Mouse (Mus musculus) heart, embryonic 15.5 days (tissue): ENCODE data around the gene Acads. TPM values are rescaled to one million over a fixed set of nuclear protein-coding genes. Genes with fewer than 3 reads are reported as not detected.

Experiments
- ATAC-seq: fragments of 200-750 bp; cut with Nextera tagmentation; replicated peaks from 2 replicates; pipeline ENCODE4 v1.8.0; 2017; ENCODE audit warnings: low read depth, moderate TSS enrichment; ENCODE audit not compliant: insufficient number of reproducible peaks, insufficient read depth, low FRiP score
- H3K27ac ChIP-seq: fragments of 300-500 bp; sonication (generic); 2 replicates; pipeline ENCODE4 v1.5.1; 2015; ENCODE audit warnings: mild to moderate bottlenecking, inconsistent platforms
- H3K27me3 ChIP-seq: fragments of 300-500 bp; sonication (generic); 2 replicates; pipeline ENCODE4 v1.6.1; 2015; ENCODE audit warnings: inconsistent platforms
- H3K36me3 ChIP-seq: fragments of 300-500 bp; sonication (generic); 2 replicates; pipeline ENCODE4 v1.6.1; 2015; ENCODE audit warnings: mild to moderate bottlenecking, inconsistent platforms
- H3K4me1 ChIP-seq: fragments of 300-500 bp; sonication (generic); replicated peaks from 2 replicates; pipeline ENCODE4 v1.6.1; 2015; ENCODE audit warnings: inconsistent platforms
- H3K4me2 ChIP-seq: fragments of 300-500 bp; sonication (generic); 2 replicates; pipeline ENCODE4 v1.6.1; 2015; ENCODE audit warnings: inconsistent platforms, mild to moderate bottlenecking, moderate library complexity
- H3K4me3 ChIP-seq: fragments of 300-500 bp; sonication (generic); 2 replicates; pipeline ENCODE4 v1.5.1; 2015; ENCODE audit warnings: mild to moderate bottlenecking, inconsistent platforms
- H3K9ac ChIP-seq: fragments of 300-500 bp; sonication (generic); 2 replicates; pipeline ENCODE4 v1.6.1; 2015; ENCODE audit warnings: mild to moderate bottlenecking, inconsistent platforms
- H3K9me3 ChIP-seq: fragments of 300-500 bp; sonication (generic); replicated peaks from 2 replicates; pipeline ENCODE4 v1.6.1; 2016; ENCODE audit warnings: inconsistent platforms
- WGBS: fragments of 180-500 bp; shearing (Covaris S2); methylation state at CpG from one replicate; pipeline ENCODE4 v1.1.7; 2015; ENCODE audit warnings: mixed read lengths; 5-methylcytosine and 5-hydroxymethylcytosine counted together
- polyA plus RNA-seq: library from polyadenylated mRNA; unstranded; fragments of >200 nt; fragmentation: Nextera tagmentation; extraction: Ambion mirVana; gene quantifications from 2 replicates; pipeline ENCODE4 v1.2.1, GENCODE M21; 2015

The Acads gene
- polyA plus RNA-seq, 1 experiment from 2014 or later = 123 TPM

DNA sequence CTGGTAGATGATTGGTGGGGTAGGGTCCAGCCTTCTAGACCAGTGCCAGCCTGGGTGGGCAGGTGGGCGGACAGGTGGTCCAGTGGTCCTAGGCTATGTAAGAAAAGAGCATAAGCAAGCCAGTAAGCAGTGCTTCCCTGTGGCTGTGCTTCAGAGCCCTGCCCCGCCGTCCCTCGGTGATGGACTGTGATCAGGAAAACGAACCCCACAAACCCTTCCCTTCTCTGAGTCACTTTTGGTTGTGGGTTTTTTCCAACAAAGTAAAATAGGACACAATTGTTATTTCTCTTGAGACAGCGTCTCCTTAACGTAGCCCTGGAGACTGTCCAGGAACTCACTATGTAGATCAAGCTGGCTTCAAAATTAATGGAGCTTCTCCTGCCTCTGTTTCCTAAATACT lies 55.8 kb downstream of the Acads start:
- H3K9ac ChIP-seq = no peak overlapping the region
- H3K4me3 ChIP-seq = no peak overlapping the region
- no peak for ATAC-seq
- H3K27me3 ChIP-seq = no peaks in the 10 kb centered on the region
- no peaks in the 10 kb centered on the region for H3K9me3 ChIP-seq
- H3K27ac ChIP-seq = no peak overlapping the region
- peaks cover 45% of the 10 kb centered on the region for H3K4me1 ChIP-seq
- WGBS = 89% methylated on average over 7 of the region's 7 CpGs
- peaks cover 16% of the 10 kb centered on the region for H3K36me3 ChIP-seq
- no peak overlapping the region for H3K4me2 ChIP-seq

- Histone ChIP-seq H3K9ac (no peak overlapping the region), H3K27me3 (no peaks in the 10 kb centered on the region), H3K4me2 (no peak overlapping the region), H3K4me3 (no peak overlapping the region), H3K4me1 (peaks cover 40% of the 10 kb centered on the region), H3K27ac (no peak overlapping the region), H3K36me3 (peaks cover 16% of the 10 kb centered on the region), H3K9me3 (no peaks in the 10 kb centered on the region)
- no peak for ATAC-seq
- WGBS = 68% methylated on average over 1 of the region's 1 CpGs
These were observed 56.6 kb downstream of the Acads start for GRCm38 (mm10) chr5:115062566-115062965.

- WGBS = 86% methylated on average over 3 of the region's 3 CpGs
- H3K9ac ChIP-seq = no peak overlapping the region
- H3K36me3 ChIP-seq = peaks cover 16% of the 10 kb centered on the region
- H3K4me1 ChIP-seq = peaks cover 31% of the 10 kb centered on the region
- no peak overlapping the region for H3K27ac ChIP-seq
- no peak overlapping the region for H3K4me2 ChIP-seq
- no peaks in the 10 kb centered on the region for H3K27me3 ChIP-seq
- H3K4me3 ChIP-seq = no peak overlapping the region
- no peaks in the 10 kb centered on the region for H3K9me3 ChIP-seq
- no peak for ATAC-seq
These were observed 58.2 kb downstream of the Acads start for GRCm38 (mm10) chr5:115060977-115061376.

Other genes starting within 250 kb of the Acads start
- gene Oasl2, start 222.4 kb downstream of the Acads start, polyA plus RNA-seq = 7.3 and 19.6 TPM in 2 replicates
- 0.63 and 0.91 TPM in 2 replicates for gene Oasl1, start 196.1 kb downstream of the Acads start, polyA plus RNA-seq
- 36.0 and 40.0 TPM in 2 replicates for gene 2210016L21Rik, start 177.2 kb downstream of the Acads start, polyA plus RNA-seq
- 0.15 and 0.39 TPM in 2 replicates for gene Hnf1a, start 148.3 kb downstream of the Acads start, polyA plus RNA-seq
- gene Sppl3, start 108.2 kb downstream of the Acads start, polyA plus RNA-seq = 17.8 and 22.4 TPM in 2 replicates
- gene Gm10401, start 21.1 kb downstream of the Acads start, polyA plus RNA-seq = 13.5 and 17.4 TPM in 2 replicates
- 18.1 and 21.8 TPM in 2 replicates for gene Unc119b, start 15.6 kb upstream of the Acads start, polyA plus RNA-seq
- 54.4 and 76.7 TPM in 2 replicates for gene Mlec, start 38.8 kb upstream of the Acads start, polyA plus RNA-seq
- 0.96 and 1.2 TPM in 2 replicates for gene Cabp1, start 75.0 kb upstream of the Acads start, polyA plus RNA-seq
- 56.2 and 60.3 TPM in 2 replicates for gene Pop5, start 116.5 kb upstream of the Acads start, polyA plus RNA-seq
- 131 and 156 TPM in 2 replicates for gene Rnf10, start 153.6 kb upstream of the Acads start, polyA plus RNA-seq
- gene Coq5, start 160.3 kb upstream of the Acads start, polyA plus RNA-seq = 72.3 and 83.3 TPM in 2 replicates
- gene Dynll1, start 181.7 kb upstream of the Acads start, polyA plus RNA-seq = 1,079 and 1,146 TPM in 2 replicates
- gene Srsf9, start 207.8 kb upstream of the Acads start, polyA plus RNA-seq = 99.0 and 118 TPM in 2 replicates
- gene Gatc, start 221.8 kb upstream of the Acads start, polyA plus RNA-seq = 21.5 and 23.7 TPM in 2 replicates
- gene Triap1, start 221.9 kb upstream of the Acads start, polyA plus RNA-seq = 35.2 and 39.2 TPM in 2 replicates
- 1,326 and 1,479 TPM in 2 replicates for gene Cox6a1, start 229.6 kb upstream of the Acads start, polyA plus RNA-seq